Mouse (Mus musculus): ENCODE measurements around the gene Kpna1.

DNA sequence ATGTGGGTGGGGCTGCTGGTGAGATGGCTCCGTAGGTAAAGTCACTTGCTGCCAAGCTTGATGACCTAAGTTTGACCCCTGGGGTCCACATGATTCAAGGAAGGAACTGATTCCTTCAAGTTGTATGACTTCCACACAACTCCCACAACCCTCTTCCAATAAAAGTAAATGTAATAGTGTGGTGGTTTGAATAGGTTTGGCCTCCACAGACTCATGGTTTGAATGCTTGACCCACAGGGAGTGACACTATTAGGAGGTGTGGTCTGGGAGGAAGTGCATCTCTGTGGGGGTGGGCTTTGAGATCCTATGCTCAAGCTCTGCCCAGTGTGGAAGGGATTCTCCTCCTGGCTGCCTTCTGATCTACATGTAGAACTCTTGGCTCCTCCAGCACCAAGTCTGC lies 4.5 kb upstream of the Kpna1 start:
- TF ChIP-seq CTCF (IDR thresholded peaks at IDR 0.05; ENCODE audit: control insufficient read depth, insufficient read depth, low read length) (no peak), POLR2A (IDR thresholded peaks at IDR 0.05; ENCODE audit: borderline replicate concordance, control insufficient read depth, low read depth, low read length) (no peak)
